Mouse (Mus musculus) retina, embryonic 14.5 days (tissue): ENCODE data around the gene Rpl41.
A peak's percentile ranks its signal among the peaks of the same experiment; 100 is the strongest.

Experiments used
- DNase-seq: peaks from one replicate; pipeline ENCODE4 v3.0.0-alpha.2; 2015; ENCODE audit warnings: low spot score

Gene Rpl41

GRCm38 (mm10) chr10:128548947-128549681, at the start of gene Rpl41:
Gene Rpl41 (minus strand): TSS chr10:128549305.
- DNase-seq, result peak; percentile 96

DNA sequence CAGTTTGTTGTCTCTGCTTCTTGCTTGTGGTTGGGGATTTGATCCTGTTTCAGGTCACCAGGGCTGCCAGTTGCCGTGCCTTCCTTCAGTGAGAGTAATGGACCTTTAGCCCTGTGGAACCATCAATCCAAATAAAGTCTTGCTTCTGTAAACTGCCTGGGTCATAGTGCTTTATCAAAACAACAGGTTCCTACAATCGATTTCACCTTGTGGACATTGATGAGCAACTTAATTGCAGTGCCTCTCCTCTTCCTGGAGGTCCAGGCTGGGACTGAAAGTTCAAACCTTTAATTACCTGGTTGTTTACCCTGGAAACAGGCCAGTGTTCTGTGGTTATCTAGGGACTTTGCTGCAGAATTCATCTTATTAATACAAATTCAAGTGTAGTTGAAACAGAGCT, 49.4 kb upstream of the Rpl41 start:
- no peak for DNase-seq

DNA sequence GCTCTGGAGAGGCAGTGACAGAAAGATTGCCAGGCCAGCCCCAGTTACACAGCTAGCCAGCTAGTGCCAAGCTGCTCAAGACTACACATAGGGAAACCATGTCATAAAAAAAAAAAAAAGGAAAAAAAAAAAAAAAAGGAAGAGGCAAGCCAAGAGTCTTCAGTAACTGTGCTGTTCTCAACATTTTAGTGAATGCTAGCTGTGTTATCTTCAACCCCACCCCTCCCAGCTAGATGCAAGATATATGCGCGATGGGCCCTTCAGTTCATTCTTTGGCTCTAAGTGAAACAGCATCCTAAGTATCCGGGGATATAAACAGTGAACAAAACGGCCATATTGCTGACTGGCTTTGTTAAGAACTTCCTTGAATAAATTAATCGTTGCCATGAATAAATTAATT, 43.7 kb upstream of the Rpl41 start:
- no peak for DNase-seq

- DNase-seq, result no peak
Measured at GRCm38 (mm10) chr10:128591436-128591835, 42.3 kb upstream of the Rpl41 start.

DNA sequence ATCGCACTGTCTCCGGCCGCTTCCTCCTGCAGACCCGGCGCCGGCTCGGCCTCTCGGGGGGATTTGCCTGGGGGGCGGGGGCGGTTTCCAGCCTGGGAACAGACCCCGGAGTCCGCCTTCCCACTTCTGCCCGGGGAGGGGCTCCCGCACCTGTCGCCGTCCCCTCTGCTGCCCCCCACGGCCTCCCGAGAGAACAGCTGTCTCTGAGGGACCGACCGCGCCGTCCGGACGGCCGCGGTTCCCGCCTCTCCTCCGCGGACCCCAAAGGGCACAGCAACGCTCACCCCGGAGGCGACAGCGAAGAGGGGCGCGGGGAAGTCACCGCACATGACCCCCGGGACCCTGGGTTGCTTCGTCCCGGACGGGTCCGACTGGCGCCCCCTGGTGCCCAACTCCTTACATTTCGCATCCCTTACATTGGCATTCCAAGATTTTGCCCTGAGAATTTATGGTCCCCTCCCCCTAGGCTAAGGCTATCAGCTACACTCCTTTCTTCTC, 41.1 kb upstream of the Rpl41 start:
- DNase-seq, result peak; percentile 89

GRCm38 (mm10) chr10:128589464-128590192, 40.5 kb upstream of the Rpl41 start, which contains the start of gene Erbb3:
Gene Erbb3 (minus strand): TSS chr10:128589652.
- DNase-seq, result peak; percentile 64

DNA sequence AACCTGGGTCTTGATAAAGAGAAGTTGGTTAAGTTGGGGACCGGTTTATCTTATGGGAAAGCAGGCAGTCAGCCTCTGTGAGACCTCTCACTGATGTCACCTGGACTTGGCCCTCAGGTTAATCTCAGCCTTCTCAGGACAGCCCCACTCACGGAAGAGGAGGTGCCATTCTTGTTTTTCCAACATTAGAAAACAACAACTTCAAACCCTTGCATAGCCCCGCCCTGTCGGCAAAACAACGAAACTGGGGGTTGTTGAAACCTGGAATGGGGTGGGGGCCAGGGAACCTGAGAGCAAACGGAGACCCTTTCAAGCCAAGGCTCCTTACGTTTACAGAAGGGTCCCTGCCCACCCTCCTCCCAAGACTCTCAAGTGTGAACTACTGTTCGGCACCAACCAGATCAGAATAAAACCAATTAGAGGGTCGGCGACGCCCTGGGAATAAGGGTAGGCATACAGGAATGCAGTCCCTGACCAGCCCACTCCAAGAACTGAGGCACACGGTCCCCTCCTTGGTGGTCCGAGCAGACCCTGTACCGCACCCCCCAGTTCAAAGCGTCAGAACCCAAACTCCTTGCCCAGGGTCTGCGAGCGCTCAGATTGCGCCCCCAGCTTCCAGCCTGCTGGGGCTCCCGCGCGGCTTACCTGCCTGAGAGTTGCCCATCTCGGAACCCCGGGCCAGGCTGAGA, 39.8 kb upstream of the Rpl41 start:
- DNase-seq, result no peak

DNA sequence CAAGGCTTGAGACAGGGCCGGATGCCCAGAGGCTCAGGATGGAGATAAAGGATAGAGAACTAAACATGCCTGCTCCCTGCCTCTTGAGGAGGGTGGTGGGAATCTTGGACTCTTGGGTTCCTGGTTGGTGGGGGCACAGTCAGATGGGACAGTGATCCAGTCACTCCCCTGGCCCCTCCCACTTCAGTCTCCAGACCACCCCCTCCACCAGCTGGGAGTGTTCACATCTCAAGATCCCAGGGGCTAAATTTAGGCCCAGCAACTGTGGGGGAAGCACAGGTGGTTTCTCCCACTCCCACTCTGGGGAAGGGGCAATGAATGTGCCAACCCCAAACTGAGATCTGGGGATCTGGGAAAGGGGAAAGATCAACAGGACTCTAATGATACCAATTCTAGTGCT, 39.0 kb upstream of the Rpl41 start:
- no peak for DNase-seq

DNA sequence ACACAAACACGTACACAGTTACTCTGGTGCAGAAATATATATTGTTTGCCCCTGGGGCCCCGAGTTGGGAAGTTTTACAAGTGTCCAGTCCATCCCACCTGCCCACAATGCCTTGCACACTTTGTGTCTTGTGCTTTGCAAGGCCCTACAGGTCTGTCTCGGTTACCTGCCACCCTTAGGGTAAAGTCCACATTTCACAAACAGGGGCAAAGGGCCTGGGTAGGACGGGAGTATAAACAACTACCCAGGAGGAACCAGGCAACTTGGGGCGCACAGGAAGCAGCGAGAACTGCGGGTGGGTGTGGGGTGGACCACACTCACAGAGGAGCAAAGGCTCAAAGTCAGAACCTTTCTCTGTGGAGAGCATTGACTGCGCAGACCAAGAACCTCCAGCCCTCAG, 38.6 kb upstream of the Rpl41 start:
- DNase-seq, result no peak

- DNase-seq, result no peak
Measured at GRCm38 (mm10) chr10:128587120-128587519, 38.0 kb upstream of the Rpl41 start.

DNA sequence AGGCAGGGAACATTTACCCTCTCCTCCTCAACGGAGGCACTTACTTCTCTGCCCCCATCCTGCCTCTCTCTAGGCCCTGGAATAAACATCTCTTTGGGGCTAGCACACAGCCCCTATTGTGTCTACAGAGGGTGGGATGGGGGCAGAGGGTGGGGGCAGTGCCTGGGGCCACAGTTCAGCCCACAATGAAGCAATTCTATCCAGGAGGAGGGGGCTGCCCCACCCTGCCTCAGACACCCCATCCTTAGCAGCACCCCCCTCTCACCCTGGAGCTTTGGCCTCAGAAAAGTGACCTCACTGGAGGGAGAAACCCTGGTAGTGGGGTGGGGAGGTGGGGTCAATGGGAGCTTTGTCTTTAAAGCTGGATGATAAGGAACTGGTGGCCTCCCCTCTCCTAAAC, 37.4 kb upstream of the Rpl41 start:
- DNase-seq, result no peak

DNA sequence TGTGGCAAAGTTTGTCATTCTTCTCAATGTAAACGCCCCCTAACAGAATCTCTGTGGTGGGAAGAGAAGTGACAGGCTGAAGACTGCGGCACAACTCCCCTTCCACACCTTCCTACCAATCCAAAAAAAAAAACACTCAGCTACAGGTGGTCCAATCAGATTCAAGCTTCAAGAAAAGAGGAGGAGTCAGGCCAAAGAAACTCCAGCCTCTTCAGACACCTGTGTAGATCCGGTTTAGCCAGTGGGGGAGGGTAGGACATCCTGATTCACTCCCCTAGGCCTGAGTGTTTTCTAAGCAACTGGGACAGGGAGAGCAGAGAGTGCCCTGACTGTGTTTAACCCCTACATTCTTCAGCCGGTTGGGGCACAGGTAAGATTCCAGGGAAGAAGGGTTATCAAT, 35.3 kb upstream of the Rpl41 start:
- DNase-seq, result no peak

- DNase-seq, result peak; percentile 38
Measured at GRCm38 (mm10) chr10:128583644-128584043, 34.5 kb upstream of the Rpl41 start.

DNA sequence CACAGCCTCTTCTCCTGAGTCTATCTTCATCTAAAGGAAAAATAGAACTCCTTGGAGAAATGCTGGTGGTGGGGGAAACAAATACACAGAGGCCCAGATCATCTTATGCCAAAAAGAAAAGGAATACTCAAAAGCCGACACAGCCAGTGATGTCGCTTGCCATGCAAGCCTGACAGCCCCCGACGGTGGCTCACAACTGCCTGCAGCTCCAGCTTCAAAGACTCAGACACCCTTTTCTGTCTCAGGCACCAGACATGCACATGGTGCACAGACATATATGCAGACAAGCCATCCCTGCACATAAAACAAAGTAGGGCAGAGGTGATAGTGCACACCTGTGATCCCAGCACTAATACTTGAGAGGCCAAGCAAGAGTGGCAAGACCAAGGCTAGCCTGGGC, 30.6 kb upstream of the Rpl41 start:
- DNase-seq, result no peak

- DNase-seq, result no peak
Measured at GRCm38 (mm10) chr10:128579298-128579697, 30.2 kb upstream of the Rpl41 start.

DNA sequence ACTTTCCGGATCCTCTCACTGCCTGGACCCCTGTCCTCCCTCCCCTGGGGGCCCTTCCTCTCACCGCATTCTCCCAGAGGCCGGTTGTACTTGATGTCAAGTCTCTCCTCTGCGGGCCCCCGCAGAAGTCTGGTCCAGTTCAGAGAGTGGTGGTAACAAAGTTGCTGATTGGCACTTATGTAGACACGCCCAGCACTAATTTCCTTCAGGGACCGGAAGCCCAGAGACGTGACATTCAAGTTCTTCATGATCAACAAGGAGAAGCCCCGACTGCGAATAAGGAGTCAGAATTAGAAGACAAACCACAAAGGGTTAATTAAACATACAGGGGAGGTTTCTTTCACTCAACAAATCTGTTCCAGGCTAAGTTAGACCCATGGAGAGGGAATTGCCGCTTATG, 29.2 kb upstream of the Rpl41 start:
- DNase-seq, result no peak

GRCm38 (mm10) chr10:128575063-128575462, 26.0 kb upstream of the Rpl41 start:
- peak; percentile 41 for DNase-seq

GRCm38 (mm10) chr10:128565788-128566531, 16.9 kb upstream of the Rpl41 start, which contains the start of gene Pa2g4:
Gene Pa2g4 (minus strand): TSS chr10:128565987.
- DNase-seq, result peak; percentile 99

DNA sequence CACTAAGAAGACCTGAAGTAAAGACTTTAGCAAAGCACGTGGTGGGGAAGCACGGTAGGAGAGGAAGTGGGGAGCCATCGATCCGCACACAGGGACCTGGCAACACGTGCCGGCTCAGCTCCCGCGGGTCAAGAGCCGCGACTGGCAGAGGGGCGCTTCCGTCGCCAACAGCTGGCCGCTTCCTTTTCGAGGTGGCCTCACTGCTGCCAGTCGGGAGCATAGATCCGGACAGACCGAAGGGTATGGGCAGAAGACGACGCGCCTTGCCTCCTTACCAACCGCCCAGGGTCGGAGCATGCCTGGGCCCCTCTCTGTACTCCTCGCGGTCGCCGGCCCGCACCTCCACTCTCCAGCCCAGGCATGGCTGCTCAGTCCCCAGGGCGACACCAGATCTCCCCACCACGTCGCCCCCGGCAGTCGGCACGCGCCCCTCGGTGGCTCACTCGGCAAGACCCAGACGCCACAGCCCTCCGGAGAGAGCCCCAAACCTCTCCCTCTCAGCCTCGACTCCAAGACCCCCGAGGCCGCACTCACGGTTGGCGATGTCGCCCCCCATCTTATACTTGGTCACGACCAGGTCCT, 16.2 kb upstream of the Rpl41 start:
- peak; percentile 44 for DNase-seq

- DNase-seq, result no peak
Measured at GRCm38 (mm10) chr10:128563544-128563943, 14.4 kb upstream of the Rpl41 start.

GRCm38 (mm10) chr10:128556963-128557362, 7.9 kb upstream of the Rpl41 start:
- DNase-seq, result no peak

- DNase-seq, result no peak
Measured at GRCm38 (mm10) chr10:128556286-128556685, 7.2 kb upstream of the Rpl41 start.
